Mouse (Mus musculus): ENCODE results near the gene Pard3.
"Not testable (repeated sequence)": the region's sequence is repeated elsewhere in the genome, so short reads cannot be mapped to it uniquely, and the experiment has no call there.

The Pard3 gene

GRCm38 (mm10) chr8:127143641-127144040 is 79.9 kb downstream of the Pard3 start:
- DNase-seq, result no peak

GRCm38 (mm10) chr8:127144562-127144961 is 80.9 kb downstream of the Pard3 start:
- DNase-seq, result no peak

GRCm38 (mm10) chr8:127145135-127145534 is 81.4 kb downstream of the Pard3 start:
- DNase-seq, result no peak

DNA sequence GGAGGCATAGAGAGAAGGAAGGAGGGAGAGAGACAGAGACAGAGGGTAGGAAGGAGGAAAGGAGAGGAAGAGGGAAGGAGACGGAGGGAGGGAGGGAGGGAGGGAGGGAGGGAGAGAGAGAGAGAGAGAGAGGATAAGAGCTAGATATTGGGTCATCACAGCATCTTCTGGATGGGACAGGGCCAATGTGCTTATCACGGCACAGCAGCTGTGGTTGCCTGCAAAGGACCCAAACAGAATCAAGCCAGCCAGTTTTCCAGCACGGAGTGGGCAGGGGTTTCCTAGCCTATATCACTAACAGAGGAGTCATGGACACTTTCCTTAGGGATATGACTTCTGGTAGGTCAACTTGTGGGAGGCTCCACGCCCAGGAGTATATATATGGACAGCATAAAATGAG is 82.4 kb downstream of the Pard3 start:
- DNase-seq, result no peak

GRCm38 (mm10) chr8:127148821-127149220 is 85.1 kb downstream of the Pard3 start:
- no peak for DNase-seq

- DNase-seq, result no peak
Observed at GRCm38 (mm10) chr8:127150645-127151044, 87.0 kb downstream of the Pard3 start.

DNA sequence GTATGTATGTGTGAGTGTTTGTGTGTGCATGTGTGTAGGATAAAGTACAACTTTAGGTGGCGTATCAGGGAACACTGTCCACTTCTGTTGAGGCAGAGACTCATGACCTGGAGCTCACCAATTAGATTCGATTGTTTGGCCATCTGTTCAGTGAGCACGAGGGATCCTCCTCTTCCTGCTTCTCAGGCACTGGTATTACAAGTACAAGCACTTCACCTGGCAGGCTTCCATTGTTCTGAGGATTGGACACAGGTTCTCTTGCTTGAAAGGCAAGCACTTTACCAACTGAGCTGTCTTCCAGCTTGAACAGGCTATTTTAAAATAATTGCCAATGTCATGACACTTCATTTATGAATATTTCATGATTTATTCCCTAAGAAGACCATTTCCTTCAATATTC is 88.0 kb downstream of the Pard3 start:
- no peak for DNase-seq

DNA sequence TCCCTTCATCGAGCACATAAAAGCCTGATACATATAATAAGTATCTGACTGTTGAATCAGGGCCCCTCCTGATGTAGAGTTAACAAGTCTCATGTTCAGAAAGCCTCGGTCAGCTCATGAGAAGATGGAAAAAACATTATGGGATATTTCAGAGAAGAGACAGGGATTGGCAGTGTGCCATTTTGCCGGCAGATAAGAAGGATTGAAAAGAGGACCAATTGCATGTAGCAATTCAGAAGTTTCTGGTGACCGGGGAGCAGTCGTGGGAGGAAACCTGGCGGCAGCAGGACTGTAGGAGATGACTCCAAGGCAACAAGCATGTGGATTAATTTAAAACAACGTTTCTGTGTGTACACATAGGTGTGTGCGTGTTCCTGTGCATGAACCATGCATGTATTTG is 93.4 kb downstream of the Pard3 start:
- DNase-seq, result no peak

GRCm38 (mm10) chr8:127159421-127159966 is 95.8 kb downstream of the Pard3 start:
- DNase-seq, result no peak

DNA sequence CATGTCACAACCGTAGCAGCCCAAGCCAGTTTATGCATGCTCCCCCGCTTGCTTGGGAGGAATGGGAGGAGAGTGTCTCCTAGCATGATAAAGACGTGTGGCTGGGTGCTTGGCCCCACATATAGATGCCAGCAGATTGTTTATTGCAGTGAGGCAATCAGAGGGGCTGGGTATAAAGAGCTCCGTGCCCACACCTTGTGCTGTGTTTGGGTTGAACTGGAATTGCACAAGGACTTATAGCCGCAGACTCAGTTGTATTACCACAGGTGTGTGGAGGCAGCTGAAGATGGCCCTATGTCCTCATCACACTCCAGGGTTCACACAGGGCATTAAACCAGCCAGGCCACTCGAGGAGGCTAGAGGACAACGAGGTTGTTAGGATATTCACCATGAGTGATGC is 98.2 kb downstream of the Pard3 start:
- no peak for DNase-seq

DNA sequence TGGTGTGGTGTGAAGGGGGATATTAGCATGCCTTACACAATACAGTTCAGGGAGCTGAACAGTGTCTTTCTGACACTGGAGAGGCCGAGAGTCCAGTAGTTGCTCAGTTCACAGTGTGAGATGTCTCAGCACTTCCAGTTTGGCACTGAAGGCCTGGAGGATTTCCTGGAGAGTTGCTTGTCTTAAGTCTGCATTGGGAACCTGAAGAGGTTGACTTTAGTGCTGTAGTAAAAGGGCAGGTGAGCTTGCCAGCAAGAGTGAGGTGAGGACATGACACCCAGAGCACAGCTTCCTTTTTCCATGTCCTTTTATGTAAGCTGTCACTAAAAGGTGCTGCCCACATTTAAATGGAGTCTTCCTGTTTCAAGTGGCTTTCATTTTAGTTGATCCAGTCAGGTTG is 99.1 kb downstream of the Pard3 start:
- no peak for DNase-seq

DNA sequence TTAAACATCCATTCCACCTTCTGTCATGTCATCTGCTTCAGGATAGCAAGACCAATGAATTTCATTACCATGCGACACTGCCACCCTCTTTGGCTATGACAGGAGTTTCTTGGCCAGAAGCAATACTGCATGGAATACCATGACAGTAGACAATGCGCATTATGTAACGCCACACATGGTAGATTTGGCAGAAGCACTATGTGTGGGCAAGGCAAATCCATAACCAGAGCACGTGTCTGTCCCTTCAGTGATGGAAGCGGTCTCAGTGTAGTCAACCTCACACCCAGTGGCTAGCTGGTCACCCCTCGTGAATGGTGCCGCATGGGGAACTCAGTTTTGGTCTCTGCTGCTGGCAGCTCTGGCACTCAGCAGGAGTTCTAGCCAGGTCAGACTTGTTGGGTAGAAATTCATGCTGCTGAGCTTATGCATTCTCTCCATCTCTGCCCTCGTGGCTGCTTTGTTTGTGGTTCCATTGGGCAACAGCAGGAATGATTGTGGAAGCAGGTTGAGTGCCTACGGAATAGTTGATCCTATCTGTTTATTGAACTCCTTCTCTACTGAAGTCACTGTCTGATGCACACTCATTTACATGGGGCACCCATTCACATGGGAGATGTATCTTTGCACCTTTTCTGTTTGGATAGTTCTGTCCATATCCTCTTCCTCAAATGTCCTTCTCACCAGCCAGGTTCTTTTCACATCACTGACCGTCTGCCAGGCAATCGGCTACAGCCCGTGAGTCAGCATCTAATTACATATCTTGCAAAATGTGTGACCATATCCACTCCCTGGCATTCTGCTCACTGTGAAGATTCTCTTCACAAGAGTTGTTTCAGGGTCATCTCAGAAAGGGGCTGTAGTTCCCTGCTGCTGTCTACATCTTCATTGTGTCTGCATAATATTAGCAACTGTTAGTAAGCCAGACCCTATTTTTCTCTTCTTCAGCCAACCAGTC is 100.9 kb downstream of the Pard3 start:
- no peak for DNase-seq

DNA sequence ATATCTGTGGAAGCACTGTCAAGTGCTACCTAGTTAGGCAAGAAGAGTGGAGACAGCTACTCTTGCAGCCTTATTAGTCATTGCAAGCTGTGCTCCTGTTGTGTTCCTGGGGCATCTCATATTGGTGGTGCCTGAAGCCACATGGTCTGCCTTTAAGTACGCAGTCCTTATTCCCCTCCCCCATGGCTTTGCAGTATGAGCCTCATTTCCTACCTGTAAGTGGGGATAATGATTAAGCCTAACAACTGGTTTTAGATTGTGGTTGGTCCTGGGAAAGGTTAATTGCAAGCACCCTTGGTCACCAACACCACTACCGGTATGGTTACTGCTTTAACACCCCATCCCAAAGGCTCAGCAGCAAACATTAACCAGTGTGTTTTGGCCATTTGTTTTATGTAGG is 104.8 kb downstream of the Pard3 start:
- no peak for DNase-seq

DNA sequence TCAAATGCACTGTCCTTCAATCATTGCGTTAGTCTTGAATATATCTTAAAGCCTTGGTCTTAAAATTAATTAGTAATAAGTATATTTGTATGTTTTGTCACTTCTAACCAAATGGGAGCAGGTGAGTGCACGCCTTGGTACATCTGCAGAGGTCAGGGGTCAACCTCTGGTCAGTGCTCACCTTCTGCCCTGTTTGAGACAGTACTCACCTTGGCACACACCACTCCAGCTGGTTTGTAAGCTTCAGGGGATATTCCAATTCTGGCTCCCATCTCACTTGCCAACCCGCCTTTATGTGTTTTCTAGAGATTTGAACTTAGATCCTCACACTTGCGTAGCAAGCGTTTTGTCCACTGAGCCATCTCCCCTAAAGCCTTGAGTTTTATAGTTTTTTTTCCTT is 105.7 kb downstream of the Pard3 start:
- DNase-seq, result no peak

DNA sequence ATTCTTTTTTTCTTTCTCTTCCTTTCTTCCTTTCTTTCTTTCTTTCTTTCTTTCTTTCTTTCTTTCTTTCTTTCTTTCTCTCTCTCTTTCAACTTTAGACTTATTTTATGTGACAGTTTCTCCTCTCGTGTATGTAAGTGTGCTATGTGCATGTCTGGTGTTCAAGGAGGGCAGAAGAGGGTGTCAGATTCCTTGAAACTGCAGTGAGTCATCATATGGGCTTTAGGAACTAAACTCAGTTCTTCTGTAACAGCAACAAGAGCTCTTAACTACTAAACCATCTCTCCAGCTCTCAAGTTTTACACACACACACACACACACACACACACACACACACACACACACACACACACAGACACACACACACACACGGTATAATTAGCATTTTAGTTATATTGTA is 106.7 kb downstream of the Pard3 start:
- not testable (repeated sequence) for DNase-seq

DNA sequence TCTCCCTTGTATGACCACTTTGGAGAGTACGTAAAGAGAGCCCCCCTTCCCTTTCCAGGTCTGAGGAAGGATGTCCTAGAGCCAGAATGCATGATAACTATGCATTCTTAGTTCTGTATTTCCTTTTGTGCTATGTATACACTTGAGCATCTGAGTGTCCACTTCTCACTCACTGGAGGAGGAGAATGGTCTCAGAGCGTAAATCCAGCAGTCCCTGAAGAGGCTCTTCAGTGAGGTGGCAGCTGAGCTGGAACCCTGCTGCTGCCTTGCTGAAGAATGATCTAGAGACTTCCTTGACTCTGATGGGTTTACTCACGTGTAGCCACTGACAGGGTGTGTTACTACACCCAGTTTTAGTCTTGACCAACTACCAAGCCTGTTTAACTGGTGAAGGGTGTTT is 107.2 kb downstream of the Pard3 start:
- no peak for DNase-seq

GRCm38 (mm10) chr8:127173483-127173882 is 109.8 kb downstream of the Pard3 start:
- no peak for DNase-seq

- DNase-seq, result no peak
Observed at GRCm38 (mm10) chr8:127174411-127174810, 110.7 kb downstream of the Pard3 start.

- DNase-seq, result no peak
Observed at GRCm38 (mm10) chr8:127175160-127175836, 111.6 kb downstream of the Pard3 start.

- DNase-seq, result no peak
Observed at GRCm38 (mm10) chr8:127178634-127179033, 114.9 kb downstream of the Pard3 start.

GRCm38 (mm10) chr8:127181246-127181645 is 117.6 kb downstream of the Pard3 start:
- DNase-seq, result no peak

GRCm38 (mm10) chr8:127182065-127182464 is 118.4 kb downstream of the Pard3 start:
- DNase-seq, result no peak

DNA sequence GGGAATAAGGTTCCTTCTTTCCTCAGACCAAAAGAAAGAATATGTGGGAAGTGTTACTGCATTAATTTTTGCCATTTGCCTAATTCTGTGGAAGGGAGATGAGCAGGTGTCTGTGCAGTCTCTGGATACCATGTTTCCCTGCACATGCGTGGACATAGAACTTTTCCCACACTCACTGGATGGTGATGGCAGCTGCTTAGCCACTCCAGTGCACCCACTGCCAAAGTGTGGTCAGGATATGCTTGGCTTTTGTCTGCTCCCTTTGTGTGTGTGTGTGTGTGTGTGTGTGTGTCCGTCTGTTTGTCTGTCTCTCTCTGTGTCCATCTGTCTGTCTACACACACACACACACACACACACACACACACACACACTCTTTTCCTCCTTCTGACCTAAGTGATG is 119.8 kb downstream of the Pard3 start:
- no peak for DNase-seq

GRCm38 (mm10) chr8:127184025-127184424 is 120.3 kb downstream of the Pard3 start:
- no peak for DNase-seq

Data from thymus, postnatal 25 days (tissue).